Mouse (Mus musculus): Measurements from ENCODE around the gene Apbb1. TPM values are rescaled to one million over a fixed set of nuclear protein-coding genes. Genes with fewer than 3 reads are reported as not detected.

The Apbb1 gene
- polyA plus RNA-seq (2012; rRNA removed) = 318 and 323 TPM in 2 replicates

GRCm38 (mm10) chr7:105581094-105581703 lies at the start of gene Apbb1:
Gene Apbb1 (minus strand): TSS chr7:105581653.

GRCm38 (mm10) chr7:105554212-105554942 lies 27.1 kb downstream of the Apbb1 start, which contains the start of gene Smpd1:
Gene Smpd1 (plus strand): TSS chr7:105554360.

Other genes starting within 250 kb of the Apbb1 start
- gene Olfr690, start 247.5 kb downstream of the Apbb1 start, polyA plus RNA-seq (2012; rRNA removed) = 0.12 and 0.43 TPM in 2 replicates
- 0.21 and 0.24 TPM in 2 replicates for gene Olfr691, start 239.4 kb downstream of the Apbb1 start, polyA plus RNA-seq (2012; rRNA removed)
- not detected in 2 replicates for gene Olfr692, start 213.4 kb downstream of the Apbb1 start, polyA plus RNA-seq (2012; rRNA removed)
- gene Gm5901, start 206.6 kb downstream of the Apbb1 start, polyA plus RNA-seq (2012; rRNA removed) = not detected in 2 replicates
- gene Fam160a2, start 181.6 kb downstream of the Apbb1 start, polyA plus RNA-seq (2012; rRNA removed) = 35.4 and 37.7 TPM in 2 replicates
- gene Cnga4, start 177.1 kb downstream of the Apbb1 start, polyA plus RNA-seq (2012; rRNA removed) = 0.27 and 0.32 TPM in 2 replicates
- 6.2 and 6.7 TPM in 2 replicates for gene Cckbr, start 155.9 kb downstream of the Apbb1 start, polyA plus RNA-seq (2012; rRNA removed)
- gene Cavin3, start 99.4 kb downstream of the Apbb1 start, polyA plus RNA-seq (2012; rRNA removed) = 26.2 and 30.2 TPM in 2 replicates
- 51.4 and 52.2 TPM in 2 replicates for gene Smpd1, start 27.3 kb downstream of the Apbb1 start, polyA plus RNA-seq (2012; rRNA removed)
- 0.28 and 0.64 TPM in 2 replicates for gene Hpx, start 18.5 kb upstream of the Apbb1 start, polyA plus RNA-seq (2012; rRNA removed)
- gene Trim3, start 51.9 kb upstream of the Apbb1 start, polyA plus RNA-seq (2012; rRNA removed) = 138 and 139 TPM in 2 replicates
- 103 and 104 TPM in 2 replicates for gene Timm10b, start 58.4 kb upstream of the Apbb1 start, polyA plus RNA-seq (2012; rRNA removed)
- 114 and 120 TPM in 2 replicates for gene Arfip2, start 58.8 kb upstream of the Apbb1 start, polyA plus RNA-seq (2012; rRNA removed)
- gene Gm45799, start 58.9 kb upstream of the Apbb1 start, polyA plus RNA-seq (2012; rRNA removed) = 75.4 and 96.5 TPM in 2 replicates
- gene Dnhd1, start 69.2 kb upstream of the Apbb1 start, polyA plus RNA-seq (2012; rRNA removed) = 6.2 and 7.3 TPM in 2 replicates
- 198 and 212 TPM in 2 replicates for gene Ilk, start 154.9 kb upstream of the Apbb1 start, polyA plus RNA-seq (2012; rRNA removed)
- 13.4 and 15.1 TPM in 2 replicates for gene Rrp8, start 155.7 kb upstream of the Apbb1 start, polyA plus RNA-seq (2012; rRNA removed)
- gene Taf10, start 162.7 kb upstream of the Apbb1 start, polyA plus RNA-seq (2012; rRNA removed) = 187 and 199 TPM in 2 replicates
- gene Tpp1, start 170.6 kb upstream of the Apbb1 start, polyA plus RNA-seq (2012; rRNA removed) = 33.3 and 34.8 TPM in 2 replicates
- gene Dchs1, start 206.0 kb upstream of the Apbb1 start, polyA plus RNA-seq (2012; rRNA removed) = 39.6 and 47.9 TPM in 2 replicates
- 149 and 170 TPM in 2 replicates for gene Mrpl17, start 229.4 kb upstream of the Apbb1 start, polyA plus RNA-seq (2012; rRNA removed)

Data from central nervous system, embryonic 18 days (tissue).